Mouse (Mus musculus) lung, adult 2 months (tissue): Measurements from ENCODE around the gene Gm7138. TPM values are rescaled to one million over a fixed set of nuclear protein-coding genes. Genes with fewer than 3 reads are reported as not detected.
"Not testable (repeated sequence)": the region's sequence is repeated elsewhere in the genome, so short reads cannot be mapped to it uniquely, and the experiment has no call there.

ENCODE experiments used
- DNase-seq: peaks from one replicate; pipeline ENCODE4 v3.0.0; 2022
- H3K4me1 ChIP-seq: fragments of 200-500 bp; 2 replicates; pipeline ENCODE4 v1.6.1; 2011; ENCODE audit warnings: low read length; ENCODE audit not compliant: control insufficient read depth, insufficient read depth
- H3K4me3 ChIP-seq: fragments of 200-500 bp; replicated peaks from 2 replicates; pipeline ENCODE3; 2011; ENCODE audit warnings: low read depth, mild to moderate bottlenecking, control low read depth, low read length; ENCODE audit errors: extremely low read depth
- CTCF ChIP-seq: fragments of 200-500 bp; IDR thresholded peaks from 2 replicates; pipeline ENCODE4 v1.5.1; 2011; ENCODE audit warnings: mild to moderate bottlenecking, low read length, control low read depth; ENCODE audit not compliant: insufficient read depth
- POLR2A ChIP-seq: fragments of 200-500 bp; IDR thresholded peaks from 2 replicates; pipeline ENCODE4 v1.6.1; 2011; ENCODE audit warnings: low read depth, mild to moderate bottlenecking, control low read depth, low read length, borderline replicate concordance; ENCODE audit errors: extremely low read depth
- WGBS: fragments of 180-500 bp; shearing (Covaris S2); methylation state at CpG from one replicate; pipeline ENCODE4 v1.1.7; 2018; 5-methylcytosine and 5-hydroxymethylcytosine counted together
- polyA plus RNA-seq: library from polyadenylated mRNA; depleted of rRNA; stranded (reverse); fragments of >200 nt; gene quantifications from 2 replicates; pipeline ENCODE4 v1.2.3, GENCODE M21; 2012; rRNA removed

Gene Gm7138
- polyA plus RNA-seq: not detected in 2 replicates

DNA sequence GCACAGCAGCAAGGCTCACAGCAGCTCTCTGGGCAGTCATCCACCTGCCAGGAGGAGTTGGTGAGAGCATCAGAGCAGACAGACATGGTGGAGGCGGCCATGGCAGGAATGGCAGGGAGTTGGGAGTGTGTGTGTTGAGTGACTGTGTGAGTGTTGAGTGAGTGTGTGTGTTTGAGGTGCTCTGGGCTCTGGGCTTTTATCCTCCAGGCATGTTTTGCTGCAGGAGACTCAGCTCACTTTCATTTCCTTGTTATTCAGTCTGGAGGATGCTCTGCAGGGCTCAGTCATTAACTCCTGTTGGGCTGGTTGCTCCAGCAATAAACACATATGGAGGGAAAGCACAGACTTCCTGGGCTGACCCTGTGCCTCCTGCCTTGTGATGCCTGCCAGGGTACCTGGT lies at the start of gene Gm7138:
TSS of gene Gm7138 (minus strand) at position 101 of the 400 bp plus-strand sequence.
- not testable (repeated sequence) for H3K4me1 ChIP-seq, DNase-seq, H3K4me3 ChIP-seq
- 78% methylated on average over 1 of the region's 1 CpGs for WGBS

DNA sequence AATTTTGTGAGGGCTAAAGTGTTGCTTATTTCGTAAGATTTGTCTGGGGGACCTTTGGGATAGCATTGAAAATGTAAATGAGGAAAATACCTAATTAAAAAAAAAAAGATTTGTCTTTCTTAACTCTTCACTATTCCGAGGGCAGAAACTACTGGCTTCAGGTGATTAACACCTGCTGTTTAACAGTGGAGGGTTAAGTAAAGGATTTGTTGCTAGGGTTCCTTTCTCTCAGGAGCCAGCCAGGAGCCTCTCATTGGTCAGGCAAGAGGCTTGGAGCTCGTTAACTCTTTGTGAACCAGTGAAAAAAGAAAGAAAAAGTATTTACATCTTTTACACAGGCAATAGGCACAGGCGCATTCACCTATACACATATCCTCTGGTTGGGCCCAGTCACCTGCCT lies 42.5 kb upstream of the Gm7138 start:
- no peak for DNase-seq
- 47% methylated on average over 4 of the region's 4 CpGs for WGBS
- no peak overlapping the region for H3K4me3 ChIP-seq
- TF ChIP-seq POLR2A (no peak), CTCF (no peak)
- H3K4me1 ChIP-seq: no peaks in the 10 kb centered on the region

DNA sequence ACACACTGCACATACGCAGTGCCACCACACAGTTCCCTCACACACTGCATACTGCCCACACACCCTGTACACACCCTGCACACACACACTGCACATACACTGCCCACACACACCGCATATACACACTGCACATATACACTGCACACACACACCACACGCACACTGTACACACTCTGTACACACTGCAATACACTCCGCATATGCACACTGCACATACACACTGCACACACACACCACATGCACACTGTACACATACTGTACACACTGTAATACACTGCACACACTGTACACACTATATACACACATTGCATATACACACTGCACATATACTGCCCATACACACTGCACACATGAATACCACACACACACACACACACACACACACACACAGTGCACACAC lies 41.8 kb upstream of the Gm7138 start:
- Histone ChIP-seq H3K4me3 (no peak overlapping the region), H3K4me1 (no peaks in the 10 kb centered on the region)
- no peak for DNase-seq
- no peak for TF ChIP-seq POLR2A
- no peak for TF ChIP-seq CTCF
- WGBS: 98% methylated on average over 4 of the region's 4 CpGs

DNA sequence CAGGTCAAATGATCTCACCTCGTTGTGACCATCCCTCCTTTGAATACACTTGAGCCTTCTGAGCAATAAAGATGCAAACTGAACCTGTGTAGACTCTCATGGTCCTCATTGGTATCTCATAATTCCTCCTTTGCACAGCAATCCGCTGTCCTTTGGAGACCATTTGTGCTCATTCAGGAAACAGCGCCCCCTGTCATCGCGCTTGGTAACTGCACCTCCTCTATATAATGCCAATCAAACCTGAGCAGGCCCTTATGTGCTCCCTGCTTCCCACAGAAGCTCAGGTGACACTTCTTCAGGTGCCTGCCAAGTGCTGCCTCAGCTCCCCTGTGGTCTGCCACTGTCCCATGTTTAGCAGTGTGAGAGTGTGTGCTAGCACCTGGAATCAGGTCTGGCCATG lies 38.8 kb upstream of the Gm7138 start:
- WGBS: 17% methylated on average over 5 of the region's 5 CpGs
- TF ChIP-seq POLR2A: no peak
- TF ChIP-seq CTCF: peak; percentile 47
- Histone ChIP-seq H3K4me1 (no peaks in the 10 kb centered on the region), H3K4me3 (no peak overlapping the region)
- peak; percentile 17 for DNase-seq

GRCm38 (mm10) chr10:77814382-77814781 lies 37.6 kb upstream of the Gm7138 start, which contains the start of gene Gm2696:
Gm2696 (plus strand) TSS chr10:77814682.
- no peak for DNase-seq
- H3K4me1 ChIP-seq: no peaks in the 10 kb centered on the region
- TF ChIP-seq CTCF: no peak
- no peak for TF ChIP-seq POLR2A
- 31% methylated on average over 4 of the region's 4 CpGs for WGBS
- H3K4me3 ChIP-seq: no peak within 1 kb of the TSS

- Histone ChIP-seq H3K4me3 (no peak within 1 kb of the TSS), H3K4me1 (no peaks in the 10 kb centered on the region)
- WGBS: 49% methylated on average over 5 of the region's 5 CpGs
- no peak for DNase-seq
- TF ChIP-seq POLR2A (no peak), CTCF (no peak)
Observed at GRCm38 (mm10) chr10:77811743-77812142, 35.0 kb upstream of the Gm7138 start, which contains the start of gene Gm9507. Gm9507 (minus strand) TSS chr10:77811843.

GRCm38 (mm10) chr10:77804095-77804494 lies 27.4 kb upstream of the Gm7138 start:
- TF ChIP-seq POLR2A (no peak), CTCF (no peak)
- DNase-seq: no peak
- H3K4me3 ChIP-seq: no peak overlapping the region
- no peaks in the 10 kb centered on the region for H3K4me1 ChIP-seq
- WGBS: 30% methylated on average over 3 of the region's 3 CpGs

DNA sequence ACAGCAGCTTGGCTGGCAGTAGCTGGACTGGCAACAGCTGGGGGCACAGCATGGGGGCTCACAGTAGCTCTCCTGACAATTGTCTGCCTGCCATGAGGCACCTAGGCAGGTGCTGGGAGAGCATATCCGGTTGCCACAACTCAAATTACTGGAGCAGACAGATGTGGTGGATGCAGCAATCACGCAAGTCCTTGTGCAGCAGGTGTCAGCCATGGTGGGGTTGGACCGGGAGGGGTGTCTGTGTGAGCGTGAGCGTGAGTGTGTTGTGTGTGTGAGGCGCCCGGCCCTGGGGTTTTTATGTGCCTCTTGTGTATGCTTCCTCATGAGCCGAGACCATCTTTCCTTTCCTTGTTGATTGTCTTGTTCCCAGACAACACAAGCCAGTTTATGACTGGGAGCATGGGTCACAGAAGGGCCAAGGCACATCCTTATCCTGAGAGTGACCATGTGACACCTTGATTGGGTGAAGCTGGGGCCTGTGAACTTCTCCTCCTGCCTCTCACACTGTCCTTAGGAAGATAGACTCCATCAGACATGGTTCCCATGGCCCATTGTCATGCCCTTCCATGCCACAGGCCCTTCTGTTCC lies 22.3 kb upstream of the Gm7138 start, which contains the start of gene Gm19668:
TSS of gene Gm19668 (minus strand) at position 213 of the 588 bp plus-strand sequence.
- no peak for TF ChIP-seq POLR2A
- TF ChIP-seq CTCF: no peak
- no peak for DNase-seq
- 64% methylated on average over 8 of the region's 8 CpGs for WGBS
- no peaks in the 10 kb centered on the region for H3K4me1 ChIP-seq
- no peak within 1 kb of the TSS for H3K4me3 ChIP-seq

DNA sequence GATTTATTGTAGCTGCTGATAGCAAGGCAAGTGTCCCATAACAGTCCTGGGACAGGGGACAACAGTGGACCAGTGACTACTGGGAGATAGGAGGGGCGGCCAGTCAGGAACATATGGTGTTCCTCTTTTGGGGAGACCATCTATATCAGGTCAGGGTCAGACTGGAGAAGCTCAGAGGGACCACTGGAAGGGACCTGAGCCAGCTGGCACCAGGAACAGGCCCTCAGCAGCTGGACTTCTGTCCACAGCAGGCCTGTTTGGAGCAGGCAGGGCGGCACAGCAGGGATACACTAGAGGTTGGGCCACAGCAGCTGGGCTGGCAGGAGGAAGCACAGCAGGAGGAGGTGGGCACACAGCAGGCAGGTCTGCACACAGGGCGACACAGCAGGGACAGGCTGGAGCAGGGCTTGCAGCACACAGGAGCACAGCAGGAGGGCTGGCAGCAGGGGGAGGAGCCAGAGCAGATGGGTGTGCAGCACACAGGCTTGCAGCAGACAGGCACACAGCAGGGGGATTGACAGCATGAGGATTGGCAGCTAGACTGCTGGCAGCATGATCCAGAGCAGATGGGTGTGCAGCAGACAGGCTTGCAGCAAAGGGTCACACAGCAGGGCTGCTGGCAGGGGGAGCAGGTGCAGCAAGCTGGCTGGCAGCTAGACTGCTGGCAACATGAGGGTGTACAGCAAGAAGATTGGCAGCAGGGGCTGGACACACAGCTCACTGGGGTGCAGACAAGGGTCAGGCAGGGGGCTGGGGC lies 21.6 kb upstream of the Gm7138 start:
- not testable (repeated sequence) for H3K4me1 ChIP-seq, H3K4me3 ChIP-seq, DNase-seq
- 51% methylated on average over 3 of the region's 3 CpGs for whole genome bisulfite sequencing

DNA sequence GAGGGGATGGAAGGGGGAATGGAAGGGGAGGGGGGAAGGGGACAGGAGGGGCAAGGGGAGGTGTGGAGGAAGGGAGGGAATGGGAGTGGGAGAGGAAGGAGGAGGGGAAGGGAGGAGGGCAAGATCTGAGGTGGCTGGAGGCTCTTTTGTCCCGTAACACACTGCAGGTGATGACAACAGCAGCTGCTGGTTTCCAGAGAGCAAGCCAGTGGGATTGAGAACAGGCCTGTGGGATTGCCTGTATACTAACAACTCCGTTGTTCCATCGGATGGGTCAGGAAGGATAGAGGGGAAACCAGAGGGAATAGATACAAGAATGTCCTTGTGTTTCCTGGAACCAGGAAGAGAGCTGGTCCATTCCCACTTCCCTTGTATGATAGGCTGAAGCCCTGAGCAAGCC lies 20.9 kb upstream of the Gm7138 start:
- Histone ChIP-seq H3K4me1 (no peaks in the 10 kb centered on the region), H3K4me3 (no peak overlapping the region)
- DNase-seq: no peak
- WGBS: 27% methylated on average over 3 of the region's 3 CpGs
- TF ChIP-seq POLR2A (no peak), CTCF (no peak)
